Mouse (Mus musculus) limb, embryonic 14.5 days (tissue): ENCODE data around the gene Cox10. TPM values are rescaled to one million over a fixed set of nuclear protein-coding genes. Genes with fewer than 3 reads are reported as not detected.
A peak's percentile ranks its signal among the peaks of the same experiment; 100 is the strongest.

ENCODE experiments used
- ATAC-seq: fragments of 200-750 bp; cut with Nextera tagmentation; 2 replicates; pipeline ENCODE4 v1.8.0; 2017; ENCODE audit warnings: low read depth, moderate number of reproducible peaks, moderate TSS enrichment; ENCODE audit not compliant: low FRiP score
- DNase-seq: peaks from one replicate; pipeline ENCODE4 v3.0.0-alpha.2; 2015; ENCODE audit warnings: low spot score
- H3K27ac ChIP-seq: fragments of 300-500 bp; sonication (generic); replicated peaks from 2 replicates; pipeline ENCODE4 v1.5.1; 2014; ENCODE audit warnings: low read depth, mild to moderate bottlenecking, low read length, moderate library complexity, mixed read lengths
- H3K27me3 ChIP-seq: fragments of 300-500 bp; sonication (generic); 2 replicates; pipeline ENCODE4 v1.6.1; 2014; ENCODE audit warnings: low read length, mixed read lengths; ENCODE audit not compliant: control insufficient read depth, insufficient read depth
- H3K36me3 ChIP-seq: fragments of 300-500 bp; sonication (generic); 2 replicates; pipeline ENCODE4 v1.6.1; 2014; ENCODE audit warnings: mild to moderate bottlenecking, low read length, moderate library complexity, mixed read lengths; ENCODE audit not compliant: control insufficient read depth, insufficient read depth
- H3K4me1 ChIP-seq: fragments of 300-500 bp; sonication (generic); 2 replicates; pipeline ENCODE4 v1.6.1; 2014; ENCODE audit warnings: antibody characterized with exemption, low read length, mixed read lengths; ENCODE audit not compliant: control insufficient read depth, insufficient read depth
- H3K4me2 ChIP-seq: fragments of 300-500 bp; sonication (generic); replicated peaks from 2 replicates; pipeline ENCODE4 v1.6.1; 2014; ENCODE audit warnings: low read depth, mild to moderate bottlenecking, low read length, moderate library complexity; ENCODE audit not compliant: severe bottlenecking
- H3K4me3 ChIP-seq: fragments of 300-500 bp; sonication (generic); replicated peaks from 2 replicates; pipeline ENCODE4 v1.5.1; 2014; ENCODE audit warnings: low read length
- H3K9ac ChIP-seq: fragments of 300-500 bp; sonication (generic); 2 replicates; pipeline ENCODE4 v1.6.1; 2014; ENCODE audit warnings: mild to moderate bottlenecking, low read depth, low read length, moderate library complexity; ENCODE audit not compliant: severe bottlenecking
- H3K9me3 ChIP-seq: fragments of 300-500 bp; sonication (generic); 2 replicates; pipeline ENCODE4 v1.6.1; 2016; ENCODE audit warnings: low read length; ENCODE audit not compliant: control insufficient read depth
- POLR2A ChIP-seq: fragments of 200-500 bp; IDR thresholded peaks from 2 replicates; pipeline ENCODE4 v1.8.0; 2012; ENCODE audit warnings: inconsistent platforms, mild to moderate bottlenecking, moderate library complexity, borderline replicate concordance; ENCODE audit not compliant: insufficient read depth, insufficient read length; ENCODE audit errors: extremely low read depth
- WGBS: fragments of 180-500 bp; shearing (Covaris S2); extraction: QIAGEN DNeasy Blood & Tissue Kit; methylation state at CpG from one replicate; pipeline ENCODE4 v1.1.7; 2014; 5-methylcytosine and 5-hydroxymethylcytosine counted together
- polyA plus RNA-seq, 2 experiments: library from polyadenylated mRNA; depleted of rRNA in 1 of 2; stranded (reverse) in 1 of 2; unstranded in 1 of 2; fragments of >200 nt; fragmentation: Nextera tagmentation in 1 of 2; extraction: Ambion mirVana in 1 of 2; gene quantifications; 2 replicates each; pipeline versions ENCODE4 v1.2.1 to v1.2.3; 2012 to 2014

The Cox10 gene
- polyA plus RNA-seq, 2 experiments = 13.3 to 20.6 TPM

DNA sequence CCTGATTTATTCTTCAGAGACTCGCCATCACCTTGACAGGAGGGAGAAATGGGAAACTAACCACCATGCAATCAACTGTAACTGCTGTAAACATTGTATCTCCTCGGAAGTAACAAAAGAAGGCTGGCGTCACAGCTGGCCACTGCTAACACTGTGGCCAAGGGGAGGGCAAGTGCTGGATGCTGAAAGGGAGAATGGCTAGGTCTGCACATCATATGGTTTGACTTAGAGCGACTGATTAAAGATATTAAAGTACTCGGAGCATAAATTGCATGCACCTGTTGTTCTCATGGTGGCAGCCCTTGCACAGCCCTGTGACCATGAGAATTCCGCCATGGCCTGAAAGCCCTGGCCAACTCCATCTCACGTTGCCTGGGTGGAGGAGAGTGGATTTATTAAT, 54.7 kb downstream of the Cox10 start:
- H3K4me2 ChIP-seq = no peak overlapping the region
- ATAC-seq (peak; percentile 37; the same call in 1 of the 2 replicates), DNase-seq (peak; percentile 17)
- TF ChIP-seq POLR2A = no peak
- no peaks in the 10 kb centered on the region for H3K27me3 ChIP-seq
- H3K36me3 ChIP-seq = no peaks in the 10 kb centered on the region
- WGBS = 18% methylated on average over 7 of the region's 7 CpGs
- no peak overlapping the region for H3K4me3 ChIP-seq
- H3K27ac ChIP-seq = no peak overlapping the region
- peaks cover 19% of the 10 kb centered on the region for H3K4me1 ChIP-seq
- H3K9me3 ChIP-seq = no peaks in the 10 kb centered on the region
- H3K9ac ChIP-seq = no peak overlapping the region

DNA sequence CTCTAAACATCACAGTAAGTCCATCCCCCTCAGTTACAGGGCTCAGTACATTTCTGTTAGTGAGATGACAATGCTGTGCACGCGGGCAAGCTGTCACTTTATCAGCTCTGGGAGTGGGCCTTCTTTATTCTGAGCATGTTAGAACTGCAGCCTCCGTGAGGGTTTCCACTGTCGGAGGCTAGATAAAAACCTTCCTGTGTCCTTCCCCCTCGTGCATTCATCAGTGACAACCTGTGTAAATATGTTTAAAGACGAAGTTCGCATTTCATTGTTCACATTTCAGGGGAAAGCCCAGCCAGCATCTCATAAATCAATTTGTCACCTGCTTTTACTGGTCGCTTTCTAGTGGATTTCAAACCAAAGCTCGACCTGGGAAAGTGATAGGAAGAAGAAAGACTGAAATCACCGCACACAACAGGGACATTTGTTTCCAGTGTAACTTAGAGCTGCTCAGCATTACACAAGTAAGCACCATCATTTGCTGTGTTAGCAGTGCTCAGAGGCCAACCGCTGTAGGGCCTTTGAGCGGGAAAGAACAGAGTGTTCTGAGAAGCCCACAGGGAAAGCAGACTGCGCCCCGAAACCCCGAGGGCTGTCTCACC, 55.8 kb downstream of the Cox10 start:
- H3K27ac ChIP-seq = no peak overlapping the region

GRCm38 (mm10) chr11:64022403-64023047, 56.7 kb downstream of the Cox10 start:
- H3K27ac ChIP-seq = no peak overlapping the region
- no peak for TF ChIP-seq POLR2A
- no peak for ATAC-seq

More for the DNA sequence above, 55.8 kb downstream of the Cox10 start:
- no peaks in the 10 kb centered on the region for H3K9me3 ChIP-seq
- H3K4me2 ChIP-seq = no peak overlapping the region
- H3K36me3 ChIP-seq = no peaks in the 10 kb centered on the region
- H3K27me3 ChIP-seq = no peaks in the 10 kb centered on the region
- TF ChIP-seq POLR2A = no peak
- no peak overlapping the region for H3K4me3 ChIP-seq
- DNase-seq (no peak), ATAC-seq (no peak)
- WGBS = 30% methylated on average over 15 of the region's 15 CpGs
- H3K4me1 ChIP-seq = peaks cover 19% of the 10 kb centered on the region
- H3K9ac ChIP-seq = no peak overlapping the region

GRCm38 (mm10) chr11:64019235-64019634, 60.0 kb downstream of the Cox10 start:
- DNase-seq = no peak
- Histone ChIP-seq H3K4me2 (no peak overlapping the region), H3K4me1 (peaks cover 23% of the 10 kb centered on the region), H3K36me3 (no peaks in the 10 kb centered on the region), H3K27ac (no peak overlapping the region), H3K4me3 (no peak overlapping the region), H3K9ac (no peak overlapping the region), H3K27me3 (no peaks in the 10 kb centered on the region), H3K9me3 (no peaks in the 10 kb centered on the region)
- ATAC-seq = no peak
- 86% methylated on average over 8 of the region's 8 CpGs for WGBS
- no peak for TF ChIP-seq POLR2A

More at GRCm38 (mm10) chr11:64022403-64023047, 56.7 kb downstream of the Cox10 start:
- DNase-seq = no peak
- peaks cover 19% of the 10 kb centered on the region for H3K4me1 ChIP-seq
- 46% methylated on average over 9 of the region's 9 CpGs for WGBS
- H3K27me3 ChIP-seq = no peaks in the 10 kb centered on the region
- H3K4me2 ChIP-seq = no peak overlapping the region
- H3K9ac ChIP-seq = no peak overlapping the region
- H3K4me3 ChIP-seq = no peak overlapping the region
- no peaks in the 10 kb centered on the region for H3K9me3 ChIP-seq
- no peaks in the 10 kb centered on the region for H3K36me3 ChIP-seq

- Histone ChIP-seq H3K4me1 (peaks cover 14% of the 10 kb centered on the region; the same call in 1 of the 2 replicates), H3K4me3 (no peak overlapping the region), H3K9ac (no peak overlapping the region), H3K4me2 (no peak overlapping the region), H3K27me3 (no peaks in the 10 kb centered on the region), H3K36me3 (no peaks in the 10 kb centered on the region), H3K9me3 (no peaks in the 10 kb centered on the region), H3K27ac (no peak overlapping the region)
- 80% methylated on average over 5 of the region's 5 CpGs for WGBS
- no peak for TF ChIP-seq POLR2A
- no peak for ATAC-seq
- no peak for DNase-seq
Measured at GRCm38 (mm10) chr11:64018165-64018564, 61.1 kb downstream of the Cox10 start.
